Mouse (Mus musculus): ENCODE measurements at regions not wholly inside any gene's neighbourhood (a gene's known extent, or its start where the extent isn't known, plus 50 kb on each side); places are given as distances from the start of the nearest gene placed in this dataset.

GRCm38 (mm10) chr4:28646154-28646553 lies 166.8 kb upstream of the Epha7 start:
- H3K4me1 ChIP-seq = no peaks in the 10 kb centered on the region

GRCm38 (mm10) chr4:28659478-28659877 lies 153.5 kb upstream of the Epha7 start:
- Histone ChIP-seq H3K36me3 (no peaks in the 10 kb centered on the region), H3K9ac (replicated peaks) (no peak overlapping the region), H3K27ac (replicated peaks) (no peak overlapping the region), H3K27me3 (no peaks in the 10 kb centered on the region), H3K9me3 (no peaks in the 10 kb centered on the region), H3K4me2 (replicated peaks) (no peak overlapping the region), H3K4me1 (no peaks in the 10 kb centered on the region), H3K4me3 (no peak overlapping the region)
- 91% methylated on average over 2 of the region's 2 CpGs for WGBS
- ATAC-seq (ENCODE audit: low FRiP score, low read depth) = peak; percentile 56; the same call in 1 of the 2 replicates

More at GRCm38 (mm10) chr4:28646154-28646553, 166.8 kb upstream of the Epha7 start:
- 84% methylated on average over 3 of the region's 3 CpGs for WGBS
- no peaks in the 10 kb centered on the region for H3K36me3 ChIP-seq
- no peak overlapping the region for H3K4me2 ChIP-seq (replicated peaks)
- H3K4me3 ChIP-seq = no peak overlapping the region
- H3K9ac ChIP-seq (replicated peaks) = no peak overlapping the region
- no peak for ATAC-seq (ENCODE audit: low FRiP score, low read depth)
- H3K9me3 ChIP-seq = no peaks in the 10 kb centered on the region
- no peak overlapping the region for H3K27ac ChIP-seq (replicated peaks)
- H3K27me3 ChIP-seq = no peaks in the 10 kb centered on the region

DNA sequence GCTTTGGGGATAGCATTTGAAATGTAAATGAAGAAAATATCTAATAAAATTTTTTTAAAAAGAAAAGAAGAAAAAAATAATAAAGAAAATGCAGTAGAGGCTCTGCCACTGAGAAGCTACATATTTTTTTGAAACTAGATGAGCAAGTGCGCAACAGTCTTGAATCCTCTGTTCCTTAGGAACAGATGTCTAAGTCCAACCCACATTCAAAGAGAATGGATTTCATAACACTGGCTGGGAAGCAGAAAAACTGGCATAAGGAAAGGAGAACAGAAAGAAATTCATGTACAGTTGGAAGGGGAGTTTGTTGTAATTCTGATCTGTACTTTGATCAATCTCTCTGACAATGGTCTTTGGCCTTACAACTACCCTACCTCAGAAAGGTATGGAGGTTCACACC lies 114.8 kb upstream of the Epha7 start:
- Histone ChIP-seq H3K4me3 (no peak overlapping the region), H3K9me3 (no peaks in the 10 kb centered on the region), H3K27ac (replicated peaks) (no peak overlapping the region), H3K4me1 (no peaks in the 10 kb centered on the region), H3K36me3 (no peaks in the 10 kb centered on the region), H3K27me3 (no peaks in the 10 kb centered on the region), H3K4me2 (replicated peaks) (no peak overlapping the region), H3K9ac (replicated peaks) (no peak overlapping the region)
- ATAC-seq (ENCODE audit: low FRiP score, low read depth) = no peak
- WGBS = 98% methylated on average over 1 of the region's 1 CpGs

- no peak overlapping the region for H3K4me2 ChIP-seq (replicated peaks)
- no peaks in the 10 kb centered on the region for H3K27me3 ChIP-seq
- ATAC-seq (ENCODE audit: low FRiP score, low read depth) = no peak
- H3K9ac ChIP-seq (replicated peaks) = no peak overlapping the region
- no peaks in the 10 kb centered on the region for H3K4me1 ChIP-seq
- 87% methylated on average over 4 of the region's 4 CpGs for WGBS
- no peak overlapping the region for H3K27ac ChIP-seq (replicated peaks)
- H3K4me3 ChIP-seq = no peak overlapping the region
- H3K36me3 ChIP-seq = no peaks in the 10 kb centered on the region
- H3K9me3 ChIP-seq = no peaks in the 10 kb centered on the region
These were observed 112.5 kb upstream of the Epha7 start for GRCm38 (mm10) chr4:28700481-28700880.

DNA sequence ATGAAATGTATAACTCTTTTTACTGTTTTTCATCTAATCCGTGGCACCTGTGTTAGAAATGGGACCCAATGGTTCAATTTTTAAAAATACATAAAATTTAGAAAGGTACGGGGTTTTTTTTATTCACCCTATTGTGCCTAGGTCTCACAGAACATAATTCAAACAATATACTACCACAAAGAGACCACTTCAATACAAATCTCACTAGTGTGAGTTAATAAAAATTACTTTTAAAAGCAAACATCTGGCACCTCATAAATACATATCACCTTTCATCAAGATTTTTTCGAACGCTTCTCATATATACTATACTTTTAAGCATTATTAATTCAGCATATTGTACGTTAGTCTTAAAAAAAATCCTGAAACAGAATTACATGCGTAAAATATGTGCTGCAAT lies 109.6 kb upstream of the Epha7 start:
- Histone ChIP-seq H3K4me1 (no peaks in the 10 kb centered on the region), H3K9ac (replicated peaks) (no peak overlapping the region), H3K27ac (replicated peaks) (no peak overlapping the region), H3K4me3 (no peak overlapping the region), H3K27me3 (no peaks in the 10 kb centered on the region), H3K36me3 (no peaks in the 10 kb centered on the region), H3K4me2 (replicated peaks) (no peak overlapping the region), H3K9me3 (no peaks in the 10 kb centered on the region)
- WGBS = 92% methylated on average over 6 of the region's 6 CpGs
- no peak for ATAC-seq (ENCODE audit: low FRiP score, low read depth)
